Mouse (Mus musculus) c-Kit-positive CD71-negative TER-119-negative erythroid progenitor cells, embryonic 14.5 days (primary cell): ENCODE results near the gene Brk1.

Experiments
- DNase-seq: peaks from one replicate; pipeline ENCODE4 v3.0.0-alpha.2; 2013; ENCODE audit warnings: low read depth

Gene Brk1

DNA sequence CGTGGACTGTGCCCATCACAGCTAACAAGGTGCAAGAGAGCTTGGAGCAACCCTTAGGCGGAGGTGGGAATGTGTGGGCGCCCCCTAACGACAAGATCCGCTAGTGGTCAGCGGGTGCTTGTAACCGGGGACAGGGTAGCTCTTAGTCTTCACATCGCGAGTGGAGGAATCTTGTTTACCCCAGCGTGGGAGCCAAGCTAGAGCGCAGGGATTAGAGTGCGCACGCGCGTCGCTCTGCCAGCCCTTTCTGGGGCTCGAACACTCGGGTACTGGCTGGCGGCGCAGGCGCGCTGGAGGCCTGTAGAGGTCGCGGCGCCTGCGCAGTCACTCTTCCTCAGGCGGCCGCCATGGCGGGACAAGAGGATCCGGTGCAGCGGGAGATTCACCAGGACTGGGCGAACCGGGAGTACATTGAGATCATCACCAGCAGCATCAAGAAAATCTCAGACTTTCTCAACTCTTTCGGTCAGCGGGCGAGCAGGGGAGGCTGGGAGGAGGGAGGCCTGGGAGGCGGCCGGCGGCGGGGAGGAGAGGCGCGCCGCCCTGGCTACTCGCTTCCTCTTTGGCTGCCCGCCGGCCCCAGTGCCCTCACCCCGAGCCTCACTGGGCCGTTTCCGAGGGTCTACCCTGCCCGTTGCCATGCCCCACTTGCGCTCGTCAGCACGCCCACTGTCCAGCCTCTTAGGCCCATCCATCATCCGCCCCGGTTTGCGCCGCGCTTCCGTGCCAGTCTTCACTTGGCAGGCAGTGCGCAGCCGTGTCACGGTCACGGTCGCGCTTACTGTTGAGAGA lies at the start of gene Brk1:
TSS of gene Brk1 (plus strand) at position 341 of the 792 bp plus-strand sequence.
- DNase-seq: peak; percentile 62

GRCm38 (mm10) chr6:113559736-113560135 lies 44.8 kb upstream of the Brk1 start:
- no peak for DNase-seq

DNA sequence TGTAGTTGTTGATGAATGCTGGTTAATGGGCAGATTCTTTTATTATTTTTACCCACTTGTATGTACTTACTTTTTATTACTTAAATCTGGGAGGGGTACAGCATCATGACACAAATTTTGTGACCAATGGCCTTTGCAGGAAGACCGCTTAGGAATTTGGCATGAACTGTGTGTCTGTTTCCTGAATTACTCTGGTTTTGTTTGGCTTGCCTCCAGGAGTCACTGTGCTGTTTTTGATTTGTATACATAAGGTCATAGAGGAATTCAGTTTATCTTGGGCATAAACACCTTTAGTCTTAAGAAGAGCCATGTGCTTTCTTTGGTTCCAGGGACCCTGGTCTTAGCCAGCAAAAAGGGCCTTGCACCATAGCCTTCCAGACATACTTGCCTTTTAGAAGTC lies 40.0 kb upstream of the Brk1 start:
- DNase-seq: no peak

DNA sequence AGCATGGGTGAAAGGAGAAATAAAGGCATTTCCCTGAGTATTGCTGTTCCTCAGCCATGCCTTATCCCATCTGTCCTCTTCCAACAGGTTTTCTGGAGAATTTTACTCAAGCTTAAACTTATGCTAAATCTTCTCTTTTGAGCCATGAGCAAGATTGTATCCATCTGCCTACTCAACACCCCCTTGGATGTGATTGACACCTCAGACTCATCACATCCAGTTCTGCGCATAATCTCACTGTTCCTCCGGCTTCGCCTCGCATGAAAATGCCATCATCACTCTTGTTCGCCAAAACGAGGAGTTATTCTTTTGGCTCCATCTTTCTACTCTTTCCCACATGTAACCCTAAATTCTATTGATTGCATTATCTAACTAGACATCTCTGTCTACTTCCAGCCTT lies 28.5 kb upstream of the Brk1 start:
- no peak for DNase-seq

DNA sequence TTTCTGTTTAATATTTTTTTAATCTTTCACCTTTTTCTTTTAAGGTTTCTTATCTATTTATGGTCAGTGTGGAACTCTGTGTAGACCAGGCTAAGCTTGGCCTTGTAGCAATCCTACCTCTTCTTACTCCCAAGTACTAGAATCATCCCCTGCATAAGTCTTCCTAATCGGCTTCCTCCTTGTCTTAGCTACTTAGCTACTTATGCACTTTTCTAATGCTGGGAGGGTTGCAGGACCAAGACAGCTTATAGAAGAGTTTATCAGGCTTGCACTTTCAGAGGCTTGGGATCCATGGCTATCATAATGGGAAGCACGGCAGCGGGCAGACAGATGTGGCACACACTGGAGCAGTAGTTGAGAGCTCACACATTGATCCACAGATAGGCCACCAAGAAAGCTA lies 25.3 kb upstream of the Brk1 start:
- no peak for DNase-seq

- DNase-seq: no peak
These were observed 21.5 kb upstream of the Brk1 start for GRCm38 (mm10) chr6:113583023-113583422.

DNA sequence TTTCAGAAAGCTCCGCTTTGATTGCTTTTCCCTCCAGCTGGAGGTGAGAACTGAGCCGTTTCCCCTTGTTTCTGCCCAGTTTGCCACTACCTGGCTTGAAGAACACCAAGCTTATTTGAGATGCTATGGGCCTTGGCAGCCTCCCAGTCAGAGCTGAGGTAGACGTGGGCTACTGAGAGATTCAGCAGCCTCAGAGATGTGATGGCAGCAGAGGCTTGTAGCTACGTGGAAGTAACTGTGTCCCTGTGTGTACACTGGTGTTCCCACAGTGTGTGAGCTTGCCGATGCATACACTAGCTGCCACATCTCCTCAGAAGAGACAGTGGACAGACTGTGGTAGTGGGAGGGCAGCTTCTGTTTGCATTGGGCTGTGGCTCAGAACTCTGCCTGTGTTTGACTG lies 19.5 kb upstream of the Brk1 start:
- DNase-seq: no peak

- DNase-seq: no peak
These were observed 17.9 kb upstream of the Brk1 start for GRCm38 (mm10) chr6:113586466-113587183.

DNA sequence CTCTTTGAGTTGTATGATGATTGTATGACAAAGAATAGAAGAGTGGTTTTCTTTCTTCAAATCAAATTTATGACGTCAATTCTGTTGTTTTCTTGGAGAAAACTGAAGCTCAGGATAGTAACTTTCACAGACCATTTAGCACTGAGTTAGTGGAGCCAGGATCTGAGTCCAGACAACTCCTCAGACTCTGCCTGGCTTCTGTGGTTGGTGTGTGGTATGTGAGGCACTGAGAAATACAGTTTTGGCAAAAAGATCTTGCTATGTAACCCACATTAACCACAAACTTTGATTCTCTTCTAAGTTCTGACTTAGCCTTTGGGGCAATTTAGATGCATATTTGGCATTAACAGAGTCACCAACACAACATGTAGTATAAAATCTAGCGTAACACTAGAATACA lies 11.9 kb upstream of the Brk1 start:
- DNase-seq: no peak

DNA sequence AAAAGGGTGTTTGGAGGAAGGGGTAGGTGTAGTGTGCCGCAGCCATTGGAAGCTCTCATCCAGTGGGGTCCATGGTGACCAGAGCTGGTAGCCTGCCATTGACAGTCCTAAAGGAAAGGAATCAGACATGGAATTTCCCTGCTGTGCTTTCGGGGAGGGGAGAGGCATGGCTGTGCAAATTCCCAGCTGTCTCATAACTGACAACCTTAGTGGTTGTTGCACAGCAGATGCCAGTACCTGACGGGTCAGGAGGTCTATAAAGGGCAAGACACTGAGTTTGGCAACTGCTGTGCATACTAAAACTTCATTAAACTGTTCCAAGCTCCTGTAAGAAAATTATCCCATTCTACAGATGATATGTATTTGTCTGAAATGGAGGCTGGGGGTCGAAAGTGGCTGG lies 6.6 kb upstream of the Brk1 start:
- no peak for DNase-seq

DNA sequence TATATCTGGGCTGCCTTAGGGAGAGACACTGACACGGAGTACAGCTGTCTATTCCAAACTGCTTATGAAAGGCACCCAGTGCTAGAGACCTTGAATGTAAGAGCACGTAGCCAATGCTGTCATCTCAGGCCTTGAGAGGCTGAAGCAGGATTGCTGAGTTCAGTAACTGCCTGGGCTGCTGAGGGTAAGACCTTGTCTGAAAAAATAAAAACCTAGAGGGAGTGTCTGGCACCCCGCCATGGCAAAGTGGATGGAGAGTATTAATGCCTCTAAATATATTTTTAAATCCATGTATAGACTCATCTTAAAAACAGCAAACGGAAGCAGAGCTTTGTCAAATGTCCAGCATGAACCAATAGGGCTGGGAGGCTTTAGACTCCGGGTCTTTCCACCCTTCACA lies 4.7 kb upstream of the Brk1 start:
- no peak for DNase-seq

DNA sequence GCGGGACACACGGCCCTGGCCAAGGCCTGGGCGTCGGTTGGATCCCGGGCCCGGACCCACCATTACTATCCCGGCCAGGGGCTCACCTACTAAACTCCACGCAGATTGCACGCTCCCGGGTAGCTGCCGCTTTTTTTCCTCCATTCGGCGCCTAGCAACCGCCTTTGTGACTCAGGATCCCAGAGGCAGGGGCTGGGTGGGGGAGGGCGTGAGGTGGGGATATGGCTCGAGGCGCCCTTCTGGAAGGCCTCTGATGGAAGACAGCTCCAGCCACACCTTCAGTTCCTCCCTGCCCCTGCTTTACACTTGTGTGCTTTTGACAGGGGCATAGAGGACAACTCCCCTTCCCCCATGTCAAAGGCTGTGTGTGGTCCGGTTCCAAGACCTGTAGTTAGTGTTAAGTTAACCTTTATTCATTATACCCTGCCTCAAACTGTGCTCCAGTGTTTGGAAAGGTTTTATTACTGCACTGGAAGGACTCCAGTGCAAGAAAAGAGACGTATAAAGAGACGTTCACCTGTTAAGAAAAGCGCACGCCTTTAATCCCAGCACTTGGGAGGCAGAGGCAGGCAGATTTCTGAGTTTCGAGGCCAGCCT lies 3.9 kb upstream of the Brk1 start, which contains the start of gene Fancd2os:
TSS of gene Fancd2os (minus strand) at position 173 of the 597 bp plus-strand sequence.
- no peak for DNase-seq

GRCm38 (mm10) chr6:113602821-113603220 lies 1.8 kb upstream of the Brk1 start:
- DNase-seq: no peak

- DNase-seq: no peak
These were observed 579 bp upstream of the Brk1 start for GRCm38 (mm10) chr6:113603993-113604392.

DNA sequence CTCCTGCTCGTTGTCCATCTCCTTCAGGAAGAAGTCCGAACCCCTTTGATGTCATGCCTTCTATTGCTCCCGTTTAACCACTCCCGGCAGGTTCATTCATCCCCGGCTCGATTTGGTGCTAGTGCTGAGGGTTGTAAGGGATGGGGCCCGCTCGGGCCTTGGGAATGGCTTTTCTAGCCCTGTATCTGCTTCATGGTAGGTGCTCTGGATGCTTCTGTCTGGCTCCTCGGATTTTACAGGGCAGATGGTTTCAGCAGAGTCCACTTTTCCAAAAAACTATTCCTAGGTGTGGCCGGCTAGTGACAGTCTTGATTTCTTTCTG lies 613 bp downstream of the Brk1 start:
- DNase-seq: no peak

GRCm38 (mm10) chr6:113608871-113609270 lies 4.3 kb downstream of the Brk1 start:
- DNase-seq: no peak

- DNase-seq: no peak
These were observed 4.7 kb downstream of the Brk1 start for GRCm38 (mm10) chr6:113609293-113609692.

- no peak for DNase-seq
These were observed 7.8 kb downstream of the Brk1 start for GRCm38 (mm10) chr6:113612258-113612969.

- no peak for DNase-seq
These were observed 9.6 kb downstream of the Brk1 start for GRCm38 (mm10) chr6:113614152-113614551.

GRCm38 (mm10) chr6:113614997-113615396 lies 10.4 kb downstream of the Brk1 start:
- no peak for DNase-seq

DNA sequence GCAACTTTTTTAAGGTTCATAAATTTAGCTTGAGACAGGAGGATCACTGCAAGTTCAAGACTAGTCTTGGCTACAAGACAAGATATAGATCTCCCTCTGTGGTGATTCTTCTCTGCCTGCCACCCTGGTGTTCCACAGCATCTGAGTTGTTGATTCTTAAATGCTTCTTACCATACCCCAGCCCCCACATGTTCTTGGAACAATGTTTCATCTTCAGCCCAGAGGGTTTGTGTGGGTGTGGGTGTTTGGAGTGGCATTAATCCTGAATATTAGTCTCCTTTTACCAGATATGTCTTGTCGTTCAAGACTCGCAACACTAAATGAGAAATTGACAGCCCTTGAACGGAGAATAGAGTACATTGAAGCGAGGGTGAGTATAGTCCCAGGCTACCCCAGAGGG lies 10.9 kb downstream of the Brk1 start:
- DNase-seq: no peak

DNA sequence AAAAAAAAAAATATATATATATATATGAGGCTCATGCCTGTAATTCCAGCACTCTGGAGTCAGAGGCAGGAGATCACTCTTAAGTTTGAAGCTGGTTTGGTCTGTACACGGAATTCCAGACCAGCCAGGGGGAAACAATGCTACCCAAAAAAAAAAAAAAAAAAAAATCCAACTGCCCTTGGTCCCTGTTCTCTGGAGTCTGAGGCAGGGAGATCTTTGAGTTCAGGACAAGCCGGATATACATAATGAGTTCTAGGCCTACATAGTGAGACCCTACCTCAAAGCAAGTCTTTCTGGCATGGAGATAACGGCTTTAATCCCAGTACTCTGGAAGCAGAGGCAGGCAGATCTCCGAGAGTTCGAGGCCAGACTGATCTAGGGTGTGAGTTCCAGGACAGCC lies 18.8 kb downstream of the Brk1 start:
- no peak for DNase-seq
